Mouse (Mus musculus) CH12.LX (cell line): ENCODE results near the gene Nfu1. TPM values are rescaled to one million over a fixed set of nuclear protein-coding genes. Genes with fewer than 3 reads are reported as not detected.

ENCODE experiments used
- DNase-seq: peaks from one replicate; pipeline ENCODE4 v3.0.0-alpha.2; 2013; ENCODE audit errors: extremely low read depth
- H3K27ac ChIP-seq: 2 replicates; pipeline ENCODE4 v1.5.1; 2012; ENCODE audit warnings: low read depth, mild to moderate bottlenecking, control low read depth, moderate library complexity; ENCODE audit not compliant: insufficient read depth
- H3K27me3 ChIP-seq: replicated peaks from 2 replicates; pipeline ENCODE3; 2012; ENCODE audit warnings: inconsistent platforms
- H3K36me3 ChIP-seq, 2 experiments: replicated peaks in 1 of 2; 2 replicates each; pipeline versions ENCODE3 to v1.6.1; 2012; ENCODE audit warnings: inconsistent platforms in 1 of 2, low read length in 1 of 2, mild to moderate bottlenecking in 1 of 2, mixed read lengths in 1 of 2, moderate library complexity in 1 of 2; ENCODE audit not compliant: control insufficient read depth in 1 of 2, insufficient read depth in 1 of 2
- H3K4me1 ChIP-seq, 2 experiments: 2 replicates each; pipeline ENCODE4 v1.6.1; 2012; ENCODE audit warnings: inconsistent platforms in 1 of 2, moderate library complexity in 1 of 2; ENCODE audit not compliant: insufficient read depth in 2 of 2, control insufficient read depth in 1 of 2
- H3K4me2 ChIP-seq: 2 replicates; pipeline ENCODE4 v1.6.1; 2012; ENCODE audit warnings: low read depth, mild to moderate bottlenecking, control low read depth; ENCODE audit not compliant: poor library complexity, insufficient read depth, severe bottlenecking
- H3K4me3 ChIP-seq, 3 experiments: fragments of 150-350 bp in 1 of 3; sonication (generic) in 1 of 3; replicated peaks in 1 of 3; 2 replicates each; pipeline versions ENCODE3 to v1.5.1; 2011 to 2012; ENCODE audit warnings: low read depth in 2 of 3, low read length in 2 of 3, mild to moderate bottlenecking in 2 of 3, moderate library complexity in 2 of 3, control low read depth in 1 of 3, improper control_type of control experiment in 1 of 3, inconsistent platforms in 1 of 3, mixed read lengths in 1 of 3; ENCODE audit not compliant: poor library complexity in 1 of 3
- H3K79me2 ChIP-seq: replicated peaks from 2 replicates; pipeline ENCODE4 v1.6.1; 2012; ENCODE audit warnings: mild to moderate bottlenecking, moderate library complexity; ENCODE audit not compliant: control insufficient read depth, poor library complexity, insufficient read depth, severe bottlenecking; ENCODE audit errors: extremely low read depth
- H3K9ac ChIP-seq: 2 replicates; pipeline ENCODE4 v1.6.1; 2012; ENCODE audit warnings: low read depth, mild to moderate bottlenecking, control low read depth, moderate library complexity; ENCODE audit not compliant: insufficient read depth
- H3K9me3 ChIP-seq: replicated peaks from 2 replicates; pipeline ENCODE3; 2012; ENCODE audit warnings: low read length, inconsistent platforms, mixed read lengths
- CHD1 ChIP-seq: IDR thresholded peaks from 2 replicates; pipeline ENCODE4 v1.6.1; 2012; ENCODE audit warnings: low read depth, low read length, improper control_type of control experiment, inconsistent platforms
- CHD2 ChIP-seq: IDR thresholded peaks from 2 replicates; pipeline ENCODE4 v1.6.1; 2011; ENCODE audit warnings: low read length, improper control_type of control experiment
- E2F4 ChIP-seq: IDR thresholded peaks from 2 replicates; pipeline ENCODE4 v1.6.1; 2011; ENCODE audit warnings: low read depth, low read length, improper control_type of control experiment; ENCODE audit not compliant: insufficient replicate concordance
- EP300 ChIP-seq: IDR thresholded peaks from 2 replicates; pipeline ENCODE4 v1.6.1; 2011; ENCODE audit warnings: low read length, improper control_type of control experiment
- IRF4 ChIP-seq: IDR thresholded peaks from 2 replicates; pipeline ENCODE4 v1.6.1; 2014; ENCODE audit warnings: low read depth, mild to moderate bottlenecking, inconsistent platforms, low read length, improper control_type of control experiment
- JUN ChIP-seq: IDR thresholded peaks from 2 replicates; pipeline ENCODE4 v1.6.1; 2011; ENCODE audit warnings: low read depth, mild to moderate bottlenecking, low read length, improper control_type of control experiment, moderate library complexity; ENCODE audit not compliant: insufficient read depth
- JUND ChIP-seq: conservative IDR thresholded peaks from 2 replicates; pipeline ENCODE4 v1.6.1; 2011; ENCODE audit warnings: low read depth, low read length, improper control_type of control experiment
- MEF2A ChIP-seq: IDR thresholded peaks from 2 replicates; pipeline ENCODE4 v1.6.1; 2014; ENCODE audit warnings: low read depth, mild to moderate bottlenecking, inconsistent platforms, low read length, improper control_type of control experiment, borderline replicate concordance
- MXI1 ChIP-seq: IDR thresholded peaks from 2 replicates; pipeline ENCODE4 v1.6.1; 2011; ENCODE audit warnings: mild to moderate bottlenecking, low read depth, low read length, improper control_type of control experiment
- MYC ChIP-seq: IDR thresholded peaks from 2 replicates; pipeline ENCODE4 v1.6.1; 2011; ENCODE audit warnings: low read depth, mild to moderate bottlenecking, improper control_type of control experiment, low read length
- NELFE ChIP-seq: IDR thresholded peaks from 2 replicates; pipeline ENCODE4 v1.6.1; 2011; ENCODE audit warnings: low read depth, low read length, improper control_type of control experiment
- PAX5 ChIP-seq: IDR thresholded peaks from 2 replicates; pipeline ENCODE4 v1.6.1; 2012; ENCODE audit warnings: low read length, inconsistent platforms, mixed read lengths
- POLR2A ChIP-seq: IDR thresholded peaks from 2 replicates; pipeline ENCODE4 v1.6.1; 2011; ENCODE audit warnings: low read depth, mild to moderate bottlenecking, improper control_type of control experiment, low read length
- RAD21 ChIP-seq: IDR thresholded peaks from 2 replicates; pipeline ENCODE4 v1.6.1; 2011; ENCODE audit warnings: low read depth, mild to moderate bottlenecking, low read length, improper control_type of control experiment, moderate library complexity
- SIN3A ChIP-seq: IDR thresholded peaks from 2 replicates; pipeline ENCODE4 v1.6.1; 2012; ENCODE audit warnings: low read length, improper control_type of control experiment, inconsistent platforms
- TCF12 ChIP-seq: IDR thresholded peaks from 2 replicates; pipeline ENCODE4 v1.6.1; 2014; ENCODE audit warnings: low read depth, mild to moderate bottlenecking, inconsistent platforms, low read length, improper control_type of control experiment
- ZKSCAN1 ChIP-seq: IDR thresholded peaks from 2 replicates; pipeline ENCODE4 v1.6.1; 2012; ENCODE audit warnings: low read depth, inconsistent platforms, low read length, improper control_type of control experiment, borderline replicate concordance
- ZMIZ1 ChIP-seq: IDR thresholded peaks from 2 replicates; pipeline ENCODE4 v1.6.1; 2012; ENCODE audit warnings: low read depth, mild to moderate bottlenecking, inconsistent platforms, low read length, improper control_type of control experiment
- dilution Hi-C: fragments of 300-500 bp; cut with MboI; formaldehyde crosslinking; loops from 2 replicates; pipeline ENCODE4 v1.14.3; 2020; ENCODE audit warnings: low sequenced_read_pairs; ENCODE audit not compliant: extremely low pct_unique_long_range_greater_than_20kb, extremely low pct_ligation_motif_present
- in situ Hi-C: fragments of 300-500 bp; cut with MboI; formaldehyde crosslinking; loops from 3 replicates; pipeline ENCODE4 v1.14.3; 2019; ENCODE audit warnings: low sequenced_read_pairs, low pct_ligation_motif_present, low pct_unique_long_range_greater_than_20kb, mixed read lengths
- polyA plus RNA-seq: library from polyadenylated mRNA; unstranded; fragments of >175 nt; gene quantifications from 2 replicates; pipeline ENCODE4 v1.2.1, GENCODE M21; 2012; ENCODE audit warnings: low read depth; ENCODE audit not compliant: insufficient read length
- total RNA-seq, 2 experiments: library from RNA; depleted of rRNA; stranded (reverse); fragments of 300-350 nt in 1 of 2; fragments of >200 nt in 1 of 2; gene quantifications; 2 replicates each; pipeline ENCODE4 v1.2.3; 2012 to 2014

Gene Nfu1
- total and polyA plus RNA-seq, 3 experiments = 109 to 195 (median 133) TPM

DNA sequence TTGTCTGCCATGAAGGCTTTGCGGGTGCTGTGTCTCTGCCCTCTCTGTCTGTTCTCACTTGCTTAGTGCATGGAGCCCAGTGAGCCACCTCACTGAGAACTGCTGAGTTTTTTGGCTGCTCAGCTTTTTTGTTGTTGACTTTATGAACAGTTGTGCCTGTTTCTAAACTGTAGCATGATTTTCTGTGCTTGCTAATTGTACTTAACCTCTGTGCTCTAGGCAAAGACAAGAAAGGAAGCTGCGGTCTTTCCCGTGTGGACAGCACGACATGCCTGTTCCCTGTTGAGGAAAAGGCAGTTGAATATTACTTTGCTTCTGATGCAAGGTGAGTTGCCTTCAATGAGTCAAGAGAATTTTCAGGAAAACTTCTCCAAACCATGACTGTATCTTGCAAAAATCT is 54.5 kb downstream of the Nfu1 start:
- Histone ChIP-seq H3K4me3 (no peak overlapping the region), H3K4me2 (no peak overlapping the region), H3K27me3 (no peaks in the 10 kb centered on the region), H3K4me1 (peaks cover 10 to 34% of the 10 kb centered on the region in 2 experiments), H3K27ac (no peak overlapping the region), H3K36me3 (peaks cover 43 to 83% of the 10 kb centered on the region in 2 experiments), H3K79me2 (no peaks in the 10 kb centered on the region; the same call in 1 of the 2 replicates), H3K9me3 (no peaks in the 10 kb centered on the region), H3K9ac (no peak overlapping the region)
- no peak for DNase-seq
- no peak for TF ChIP-seq MXI1
- TF ChIP-seq ZMIZ1 = no peak
- TF ChIP-seq CHD2 = no peak
- no peak for TF ChIP-seq ZKSCAN1
- TF ChIP-seq EP300 = no peak
- TF ChIP-seq E2F4 = no peak
- no peak for TF ChIP-seq TCF12
- TF ChIP-seq RAD21 = no peak
- no peak for TF ChIP-seq JUND
- TF ChIP-seq MYC = no peak
- dilution Hi-C loops (no loop called here), in situ Hi-C loops (no loop called here)

DNA sequence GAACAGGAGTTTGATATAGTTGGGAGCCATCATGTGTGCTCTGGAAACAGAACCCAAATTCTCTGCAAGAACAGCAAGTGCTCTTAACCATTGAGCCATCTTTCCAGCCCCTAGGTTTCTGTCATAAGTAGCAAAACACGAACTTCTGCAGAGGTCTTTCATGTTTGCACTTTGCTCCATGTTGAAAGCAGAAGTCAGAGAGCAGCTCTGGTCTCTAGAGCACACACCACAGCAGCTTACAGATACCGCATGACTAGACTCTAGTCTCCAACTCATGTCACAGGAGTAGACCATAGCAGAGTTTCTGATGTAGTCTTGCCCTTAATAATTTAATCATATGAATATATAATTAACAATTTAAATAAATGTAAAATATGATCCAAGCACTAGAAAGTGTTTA is 59.2 kb downstream of the Nfu1 start:
- dilution Hi-C loops (no loop called here), in situ Hi-C loops (no loop called here)
- Histone ChIP-seq H3K9ac (no peak overlapping the region), H3K27ac (peak overlapping the region; percentile 56), H3K4me2 (no peak overlapping the region), H3K27me3 (no peaks in the 10 kb centered on the region), H3K4me1 (peaks cover 25 to 62% of the 10 kb centered on the region in 2 experiments), H3K9me3 (no peaks in the 10 kb centered on the region)
- no peak for TF ChIP-seq SIN3A
- no peak for TF ChIP-seq MEF2A
- TF ChIP-seq JUN = no peak
- TF ChIP-seq PAX5 = no peak
- TF ChIP-seq JUND = no peak
- no peak for TF ChIP-seq NELFE
- no peak for TF ChIP-seq CHD1
- no peak for TF ChIP-seq POLR2A
- TF ChIP-seq IRF4 = no peak
- TF ChIP-seq, all 38 proteins: peak for 0
- Histone ChIP-seq H3K79me2 (peaks cover 2% of the 10 kb centered on the region; the same call in 1 of the 2 replicates), H3K4me3 (no peak overlapping the region), H3K36me3 (peaks cover 41 to 88% of the 10 kb centered on the region in 2 experiments)
- no peak for DNase-seq
